Mouse (Mus musculus) embryonic stem cell, embryonic (primary cell): ENCODE data around the gene Olfr672.
"Not testable (repeated sequence)": the region's sequence is repeated elsewhere in the genome, so short reads cannot be mapped to it uniquely, and the experiment has no call there.

Experiments
- CTCF ChIA-PET, 4 experiments: fragments of 300-600 bp in 2 of 4; fragments of 350-600 bp in 2 of 4; sonication (Branson Sonifier 250); formaldehyde crosslinking; loops; one replicate each; lab custom pipeline; 2022; ENCODE audit warnings: inconsistent platforms in 2 of 4; lab: Charles Lee
- POLR2A ChIA-PET, 4 experiments: fragments of 300-600 bp in 2 of 4; fragments of 350-600 bp in 2 of 4; sonication (Branson Sonifier 250); formaldehyde crosslinking; loops; one replicate each; lab custom pipeline; 2022; ENCODE audit warnings: antibody characterized with exemption in 4 of 4, inconsistent platforms in 1 of 4; lab: Charles Lee

The Olfr672 gene

DNA sequence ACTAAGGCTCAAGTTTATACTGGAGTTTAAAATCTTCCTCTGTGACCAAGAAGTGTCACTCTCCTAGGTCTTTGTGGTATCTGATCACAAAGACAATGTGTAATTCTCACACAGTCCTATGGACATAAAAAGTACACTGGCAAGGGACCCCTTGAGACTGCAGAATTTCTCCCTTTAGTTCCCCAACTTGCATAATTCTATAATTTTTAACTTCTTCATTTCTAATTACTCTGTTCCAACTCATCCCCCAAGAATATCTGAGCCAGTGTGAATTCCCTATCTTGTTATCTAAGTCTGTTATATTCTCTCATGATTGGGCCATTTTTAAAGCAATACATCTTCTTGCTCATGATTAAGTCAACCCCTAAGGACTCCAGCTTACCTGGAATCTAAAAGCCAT, at the start of gene Olfr672:
TSS of gene Olfr672 (minus strand) at position 101 of the 400 bp plus-strand sequence.
- POLR2A ChIA-PET, result no interaction called here

DNA sequence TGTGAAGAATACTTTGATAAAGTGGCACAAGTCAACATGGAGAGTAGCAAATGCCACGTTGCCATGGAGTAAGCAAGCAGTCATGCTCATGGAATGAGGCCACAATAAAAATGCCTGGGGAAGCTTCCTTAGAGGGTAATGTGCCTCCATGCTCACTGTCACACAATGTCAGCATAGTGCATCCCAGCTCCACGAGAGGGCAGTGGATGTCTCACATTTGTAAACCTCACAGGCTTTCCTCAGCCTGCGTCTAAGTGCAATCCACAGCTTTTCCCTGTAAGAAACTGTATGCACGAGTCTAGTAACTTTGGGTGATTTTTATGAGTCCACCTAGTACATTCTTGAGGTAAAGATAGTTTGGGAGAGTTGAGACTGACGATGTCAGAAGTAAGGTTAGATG, 32.0 kb upstream of the Olfr672 start:
- POLR2A ChIA-PET, CTCF ChIA-PET: not testable (repeated sequence)

More for the DNA sequence above, at the start of gene Olfr672:
- CTCF ChIA-PET, result no interaction called here

DNA sequence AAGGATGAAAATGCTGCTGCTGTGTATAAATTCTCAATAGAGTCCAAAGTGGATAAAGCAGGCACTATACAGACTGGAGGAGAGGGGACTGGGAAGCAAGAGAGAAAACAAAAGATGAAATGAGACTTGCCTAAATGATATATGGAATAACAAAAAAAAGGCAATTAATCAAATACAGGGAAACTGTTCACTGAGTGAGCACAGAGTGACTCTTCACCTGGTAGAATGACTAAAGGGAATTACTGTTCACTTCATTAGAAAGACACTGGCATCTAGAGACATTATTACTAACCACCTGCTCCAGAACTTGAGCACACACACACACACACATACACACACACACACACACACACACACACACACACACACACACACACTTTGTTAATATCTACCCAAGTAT, 30.6 kb upstream of the Olfr672 start, which contains the start of gene Olfr676:
TSS of gene Olfr676 (plus strand) at position 301 of the 400 bp plus-strand sequence.
- ChIA-PET CTCF (interaction anchor here in 1 of 4 experiments (0.6 kb wide), 1 partner anchor 385 kb away, joined by 13 read pairs; no protein-coding TSS in a partner anchor), POLR2A (interaction anchor here in 1 of 4 experiments (0.6 kb wide), 1 partner anchor 488 kb away, joined by 3 read pairs; no protein-coding TSS in a partner anchor)

DNA sequence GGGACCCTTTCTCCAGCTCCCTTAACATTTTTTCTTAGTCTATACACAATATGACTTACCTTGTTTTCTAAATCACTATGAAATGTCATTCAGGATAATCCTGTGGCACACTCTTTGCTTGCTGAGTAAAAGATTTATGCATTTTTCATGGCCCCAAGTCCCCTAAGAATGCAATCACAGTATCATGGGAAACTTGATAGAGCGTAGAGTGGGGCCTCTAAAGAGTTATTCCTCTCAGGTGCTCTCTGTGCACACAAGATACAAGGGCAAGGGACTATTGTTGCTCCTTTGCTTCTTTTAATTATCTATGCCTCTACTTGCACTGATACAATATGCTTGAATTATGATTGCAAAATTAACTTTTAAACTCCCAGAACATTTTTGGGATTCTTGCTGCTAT, 26.5 kb upstream of the Olfr672 start, which contains the start of gene Olfr675:
TSS of gene Olfr675 (minus strand) at position 101 of the 400 bp plus-strand sequence.
- ChIA-PET CTCF (no interaction called here), POLR2A (no interaction called here)

DNA sequence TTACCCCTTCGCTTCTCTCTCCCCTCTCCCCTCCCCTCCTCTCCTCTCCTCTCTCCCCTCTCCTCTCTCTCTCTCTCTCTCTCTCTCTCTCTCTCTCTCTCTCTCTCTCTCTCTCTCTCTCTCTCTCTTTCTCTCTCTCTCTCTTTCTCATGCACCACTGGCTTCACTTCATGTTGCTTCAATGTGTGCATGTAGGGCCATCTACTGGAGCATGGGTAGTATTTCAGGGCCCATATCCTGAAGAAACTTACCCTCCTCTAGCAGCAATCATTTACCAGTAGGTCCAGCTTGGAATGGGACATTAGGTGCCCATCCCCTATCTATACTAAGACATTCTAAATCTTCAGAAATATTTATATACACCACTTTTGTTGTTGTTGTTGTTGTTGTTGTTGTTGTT, 20.7 kb upstream of the Olfr672 start:
- POLR2A ChIA-PET, result no interaction called here
- CTCF ChIA-PET, result interaction anchor here in 1 of 4 experiments (0.7 kb wide), 1 partner anchor 728 kb away, joined by 4 read pairs; no protein-coding TSS in a partner anchor

DNA sequence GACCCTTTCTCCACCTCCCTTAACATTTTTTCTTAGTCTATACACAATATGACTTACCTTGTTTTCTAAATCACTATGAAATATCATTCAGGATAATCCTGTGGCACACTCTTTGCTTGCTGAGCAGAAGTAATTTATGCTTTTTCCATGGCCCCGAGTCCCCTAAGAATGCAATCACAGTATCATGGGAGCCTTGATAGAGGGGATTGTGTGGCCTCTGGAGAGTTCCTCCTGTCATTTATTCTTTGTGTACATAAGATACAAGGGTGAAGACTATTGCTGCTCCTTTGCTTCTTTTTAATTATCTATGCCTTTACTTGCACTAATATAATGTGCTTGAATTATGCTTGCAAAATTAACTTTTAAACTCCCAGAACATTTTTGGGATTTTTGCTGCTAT, 22.8 kb downstream of the Olfr672 start, which contains the start of gene Olfr671:
TSS of gene Olfr671 (minus strand) at position 101 of the 400 bp plus-strand sequence.
- POLR2A ChIA-PET, result no interaction called here

DNA sequence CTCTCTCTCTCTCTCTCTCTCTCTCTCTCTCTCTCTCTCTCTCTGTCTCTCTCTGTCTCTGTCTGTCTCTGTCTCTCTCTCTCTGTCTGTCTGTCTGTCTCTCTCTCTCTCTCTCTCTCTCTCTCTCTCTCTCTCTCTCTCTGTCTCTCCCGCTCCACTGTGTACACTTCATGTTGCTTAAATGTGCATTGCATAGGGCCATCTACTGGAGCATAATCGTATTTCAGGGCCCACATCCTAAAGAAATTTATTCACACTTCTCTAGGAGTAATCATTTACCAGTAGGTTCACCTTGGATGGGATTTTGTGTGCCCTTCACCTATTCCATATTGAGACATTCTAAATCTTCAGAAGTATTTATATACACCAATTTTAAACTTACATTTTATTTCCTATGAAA, 29.3 kb downstream of the Olfr672 start:
- CTCF ChIA-PET, POLR2A ChIA-PET: not testable (repeated sequence)

More for the DNA sequence above, 22.8 kb downstream of the Olfr672 start, which contains the start of gene Olfr671:
- CTCF ChIA-PET, result no interaction called here

DNA sequence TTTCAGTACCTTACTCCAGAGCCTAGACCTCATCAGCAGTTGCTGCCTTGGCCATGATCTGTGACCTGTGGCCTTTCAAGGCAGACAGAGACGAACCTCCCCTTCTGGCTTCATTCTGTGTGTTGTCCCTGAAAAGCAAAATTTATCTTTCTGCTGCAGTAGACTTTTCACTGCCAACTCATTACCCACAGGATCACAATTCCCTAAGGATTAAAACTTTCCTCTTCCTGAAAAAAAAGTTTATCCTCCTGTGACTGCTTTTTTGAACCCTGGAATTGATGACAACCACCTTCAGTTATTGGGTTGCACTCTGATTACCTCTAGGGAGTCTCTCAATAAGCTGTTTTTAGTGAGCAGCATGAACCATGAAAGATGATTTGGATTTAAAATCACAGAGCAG, 39.3 kb downstream of the Olfr672 start, which contains the start of gene Olfr670:
TSS of gene Olfr670 (minus strand) at position 101 of the 400 bp plus-strand sequence.
- ChIA-PET POLR2A (no interaction called here), CTCF (interaction anchor here in 1 of 4 experiments (0.7 kb wide), 1 partner anchor 32 kb away, joined by 3 read pairs; no protein-coding TSS in a partner anchor)

DNA sequence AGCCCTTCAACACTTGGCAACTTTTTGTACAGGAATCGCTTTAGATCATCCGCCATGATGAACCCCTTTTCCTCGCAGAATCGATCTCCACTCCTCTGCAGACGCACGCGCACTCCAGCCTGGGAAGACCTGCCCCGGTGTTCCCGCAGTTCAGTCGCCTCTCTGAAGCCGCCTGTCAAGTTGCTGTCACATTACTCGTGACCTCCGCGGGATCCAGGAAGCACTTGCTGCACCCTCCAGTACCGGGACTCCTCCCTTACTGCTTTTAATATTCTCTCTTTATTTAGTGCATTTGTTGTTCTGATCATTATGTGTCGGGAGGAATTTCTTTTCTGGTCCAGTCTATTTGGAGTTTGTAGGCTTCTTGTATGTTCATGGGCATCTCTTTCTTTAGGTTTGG, 51.6 kb downstream of the Olfr672 start:
- CTCF ChIA-PET, POLR2A ChIA-PET: not testable (repeated sequence)
